Mouse (Mus musculus) neural tube, embryonic 14.5 days (tissue): ENCODE measurements around the gene Senp7. TPM values are rescaled to one million over a fixed set of nuclear protein-coding genes. Genes with fewer than 3 reads are reported as not detected.
"Not testable (repeated sequence)": the region's sequence is repeated elsewhere in the genome, so short reads cannot be mapped to it uniquely, and the experiment has no call there.

ENCODE experiments used
- ATAC-seq: fragments of 200-750 bp; cut with Nextera tagmentation; 2 replicates; pipeline ENCODE4 v1.8.0; 2017; ENCODE audit warnings: low read depth, mild to moderate bottlenecking, moderate TSS enrichment, moderate library complexity
- H3K27ac ChIP-seq: fragments of 300-500 bp; sonication (generic); 2 replicates; pipeline ENCODE4 v1.5.1; 2014; ENCODE audit warnings: low read depth, mild to moderate bottlenecking, control low read depth, low read length, moderate library complexity, mixed read lengths
- H3K27me3 ChIP-seq: fragments of 300-500 bp; sonication (generic); 2 replicates; pipeline ENCODE4 v1.6.1; 2014; ENCODE audit warnings: low read length; ENCODE audit not compliant: control insufficient read depth, insufficient read depth
- H3K36me3 ChIP-seq: fragments of 300-500 bp; sonication (generic); 2 replicates; pipeline ENCODE4 v1.6.1; 2014; ENCODE audit warnings: low read length, mixed read lengths; ENCODE audit not compliant: control insufficient read depth, insufficient read depth
- H3K4me1 ChIP-seq: fragments of 300-500 bp; sonication (generic); 2 replicates; pipeline ENCODE4 v1.6.1; 2014; ENCODE audit warnings: low read length; ENCODE audit not compliant: control insufficient read depth, insufficient read depth
- H3K4me2 ChIP-seq: fragments of 300-500 bp; sonication (generic); 2 replicates; pipeline ENCODE4 v1.6.1; 2014; ENCODE audit warnings: mild to moderate bottlenecking, low read depth, low read length, control low read depth
- H3K4me3 ChIP-seq: fragments of 300-500 bp; sonication (generic); 2 replicates; pipeline ENCODE4 v1.5.1; 2014; ENCODE audit warnings: low read depth, low read length, control low read depth, mixed read lengths
- H3K9ac ChIP-seq: fragments of 300-500 bp; sonication (generic); replicated peaks from 2 replicates; pipeline ENCODE4 v1.6.1; 2014; ENCODE audit warnings: low read depth, mild to moderate bottlenecking, control low read depth, low read length, mixed read lengths
- H3K9me3 ChIP-seq: fragments of 300-500 bp; sonication (generic); 2 replicates; pipeline ENCODE4 v1.6.1; 2016; ENCODE audit warnings: low read length; ENCODE audit not compliant: control insufficient read depth
- WGBS: fragments of 180-500 bp; shearing (Covaris S2); extraction: QIAGEN DNeasy Blood & Tissue Kit; methylation state at CpG from one replicate; pipeline ENCODE4 v1.1.7; 2014; 5-methylcytosine and 5-hydroxymethylcytosine counted together
- polyA plus RNA-seq: library from polyadenylated mRNA; unstranded; fragments of >200 nt; fragmentation: Nextera tagmentation; extraction: Ambion mirVana; gene quantifications from 2 replicates; pipeline ENCODE4 v1.2.1, GENCODE M21; 2014

Senp7 gene
- polyA plus RNA-seq, 1 experiment from 2014 or later: 73.6 TPM

DNA sequence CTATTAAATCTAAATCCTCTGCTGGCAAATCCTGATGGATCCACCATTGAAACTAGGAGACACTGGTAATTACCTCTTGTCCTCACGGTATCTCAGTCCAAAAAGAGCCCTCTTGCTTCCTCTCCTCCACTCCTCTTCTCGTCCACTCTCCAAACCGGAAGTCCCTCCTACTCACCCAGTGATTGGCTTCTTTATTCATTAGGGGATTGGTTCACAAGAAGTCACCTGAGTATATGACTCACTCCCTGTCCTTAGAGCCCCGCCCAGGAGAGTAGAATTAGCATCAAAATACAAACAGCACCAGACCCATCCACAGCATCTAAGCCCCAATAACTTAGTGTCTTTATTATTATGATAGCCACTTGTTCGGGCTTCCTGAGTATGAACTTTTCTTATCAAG is 68.0 kb downstream of the Senp7 start:
- H3K36me3 ChIP-seq: peaks cover 11% of the 10 kb centered on the region
- H3K9me3 ChIP-seq: no peaks in the 10 kb centered on the region
- no peak overlapping the region for H3K4me2 ChIP-seq
- WGBS: 82% methylated on average over 5 of the region's 5 CpGs
- no peaks in the 10 kb centered on the region for H3K27me3 ChIP-seq
- H3K4me1 ChIP-seq: no peaks in the 10 kb centered on the region
- ATAC-seq: no peak
- H3K4me3 ChIP-seq: no peak overlapping the region
- no peak overlapping the region for H3K27ac ChIP-seq
- no peak overlapping the region for H3K9ac ChIP-seq

DNA sequence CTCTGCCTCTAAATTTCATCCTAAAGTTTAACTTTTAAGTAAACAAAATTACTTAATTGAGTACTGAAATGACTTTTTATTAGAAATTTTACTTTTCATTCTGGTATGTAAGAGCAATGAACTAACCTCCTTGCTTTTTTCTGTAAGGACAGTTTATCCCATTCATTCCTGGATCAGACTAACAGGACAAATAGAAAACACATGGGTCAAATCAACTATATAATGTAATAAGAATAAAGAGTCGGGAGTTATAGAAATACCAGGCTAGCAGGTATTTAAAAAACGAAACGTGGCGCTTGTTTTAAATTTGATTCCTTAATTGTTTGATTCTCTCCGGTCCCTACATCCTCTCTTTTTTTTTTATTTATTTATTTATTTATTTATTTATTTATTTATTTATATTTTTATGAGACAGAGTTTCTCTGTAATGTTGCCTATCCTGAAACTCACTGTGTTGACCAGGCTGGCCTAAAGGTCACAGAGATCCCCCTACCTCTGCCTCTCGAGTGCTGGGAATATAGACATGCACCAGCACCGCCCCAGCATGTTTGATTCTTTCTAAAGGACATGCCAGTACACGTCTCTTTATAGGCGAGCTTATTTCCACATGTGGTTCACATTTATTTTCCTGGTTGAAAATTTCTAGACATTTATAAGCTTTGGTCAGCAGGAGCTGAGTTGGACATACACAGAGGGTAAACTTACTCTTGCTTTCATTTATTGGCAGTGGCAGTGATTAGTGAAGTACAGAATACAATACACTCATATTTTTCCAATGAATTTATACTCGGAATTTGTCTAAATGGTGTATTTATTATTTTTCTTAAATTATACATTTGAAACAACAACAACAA is 69.4 kb downstream of the Senp7 start:
- H3K4me3 ChIP-seq: no peak overlapping the region

DNA sequence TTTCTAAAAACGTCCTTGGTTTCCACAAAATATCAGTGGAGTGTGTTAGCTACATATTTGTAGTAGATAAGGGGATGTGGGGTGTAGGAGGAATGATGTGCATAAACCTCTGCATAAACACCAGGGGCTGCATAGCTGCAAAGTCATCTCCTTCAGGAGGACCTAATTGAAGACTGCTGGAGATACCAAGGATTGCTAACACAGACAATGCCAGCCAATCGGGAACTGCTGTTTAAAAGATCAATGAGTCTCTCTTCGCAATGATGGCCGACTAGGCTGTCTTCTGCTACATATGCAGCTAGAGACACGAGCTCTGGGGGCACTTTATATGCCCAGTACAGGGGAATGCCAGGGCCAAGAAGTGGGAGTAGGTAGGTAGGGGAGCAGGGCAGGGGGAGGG is 74.4 kb downstream of the Senp7 start:
- peaks cover 10% of the 10 kb centered on the region; the same call in 1 of the 2 replicates for H3K36me3 ChIP-seq
- WGBS: 87% methylated on average over 5 of the region's 5 CpGs
- no peak for ATAC-seq
- H3K27me3 ChIP-seq: no peaks in the 10 kb centered on the region
- H3K9ac ChIP-seq: no peak overlapping the region
- H3K9me3 ChIP-seq: no peaks in the 10 kb centered on the region
- H3K4me2 ChIP-seq: no peak overlapping the region
- no peak overlapping the region for H3K27ac ChIP-seq
- H3K4me1 ChIP-seq: no peaks in the 10 kb centered on the region
- H3K4me3 ChIP-seq: no peak overlapping the region

More for the DNA sequence above, 69.4 kb downstream of the Senp7 start:
- Histone ChIP-seq H3K4me1 (no peaks in the 10 kb centered on the region), H3K4me2 (no peak overlapping the region), H3K27me3 (no peaks in the 10 kb centered on the region), H3K9me3 (no peaks in the 10 kb centered on the region), H3K9ac (no peak overlapping the region), H3K27ac (no peak overlapping the region), H3K36me3 (peaks cover 11% of the 10 kb centered on the region)
- 93% methylated on average over 10 of the region's 10 CpGs for WGBS
- no peak for ATAC-seq

DNA sequence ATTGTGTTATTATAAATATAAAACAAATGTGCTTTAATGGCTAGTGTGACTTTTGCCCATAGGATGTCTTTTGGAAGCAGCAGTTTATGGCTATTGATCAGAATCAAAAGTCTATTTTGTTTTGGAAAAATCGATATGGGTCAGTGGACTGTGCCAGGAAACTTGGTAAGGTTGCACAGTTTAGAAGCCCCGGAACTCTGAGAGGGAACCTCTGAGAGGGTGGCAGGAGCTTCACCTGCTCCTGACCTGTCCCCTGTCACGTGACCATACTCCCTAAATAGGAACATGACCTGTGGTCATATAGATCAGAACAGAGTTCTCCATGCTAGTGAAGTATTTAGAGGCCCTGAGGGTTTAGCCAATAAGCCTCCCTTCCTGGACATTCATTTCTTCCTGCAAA is 75.9 kb downstream of the Senp7 start:
- no peak overlapping the region for H3K9ac ChIP-seq
- H3K9me3 ChIP-seq: no peaks in the 10 kb centered on the region
- H3K4me1 ChIP-seq: no peaks in the 10 kb centered on the region
- WGBS: 94% methylated on average over 3 of the region's 3 CpGs
- ATAC-seq: no peak
- H3K27me3 ChIP-seq: no peaks in the 10 kb centered on the region
- H3K27ac ChIP-seq: no peak overlapping the region
- H3K4me2 ChIP-seq: no peak overlapping the region
- peaks cover 14% of the 10 kb centered on the region for H3K36me3 ChIP-seq
- H3K4me3 ChIP-seq: no peak overlapping the region

DNA sequence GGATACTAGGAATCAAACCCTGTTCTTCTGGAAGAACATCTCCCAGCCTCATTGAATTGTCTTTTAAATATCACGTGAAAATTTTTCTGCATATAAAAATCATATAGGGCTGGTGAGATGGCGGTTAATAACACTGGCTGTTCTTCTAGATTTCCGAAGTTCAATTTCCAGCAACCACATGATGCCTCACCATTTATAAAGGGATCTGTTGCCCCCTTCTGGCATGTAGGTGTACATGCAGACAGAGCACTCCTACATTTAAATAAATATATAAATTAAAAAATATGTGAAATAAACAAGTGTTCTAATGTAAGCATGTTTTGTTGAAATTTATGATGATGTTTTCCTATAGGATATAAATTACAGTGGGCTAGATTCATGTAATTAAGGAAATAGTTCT is 83.5 kb downstream of the Senp7 start:
- H3K27me3 ChIP-seq: no peaks in the 10 kb centered on the region
- H3K9me3 ChIP-seq: no peaks in the 10 kb centered on the region
- no peak for ATAC-seq
- no peak overlapping the region for H3K9ac ChIP-seq
- 35% methylated on average over 3 of the region's 3 CpGs for WGBS
- no peak overlapping the region for H3K4me3 ChIP-seq
- H3K4me1 ChIP-seq: no peaks in the 10 kb centered on the region
- no peak overlapping the region for H3K27ac ChIP-seq
- H3K4me2 ChIP-seq: no peak overlapping the region
- H3K36me3 ChIP-seq: peaks cover 3% of the 10 kb centered on the region

DNA sequence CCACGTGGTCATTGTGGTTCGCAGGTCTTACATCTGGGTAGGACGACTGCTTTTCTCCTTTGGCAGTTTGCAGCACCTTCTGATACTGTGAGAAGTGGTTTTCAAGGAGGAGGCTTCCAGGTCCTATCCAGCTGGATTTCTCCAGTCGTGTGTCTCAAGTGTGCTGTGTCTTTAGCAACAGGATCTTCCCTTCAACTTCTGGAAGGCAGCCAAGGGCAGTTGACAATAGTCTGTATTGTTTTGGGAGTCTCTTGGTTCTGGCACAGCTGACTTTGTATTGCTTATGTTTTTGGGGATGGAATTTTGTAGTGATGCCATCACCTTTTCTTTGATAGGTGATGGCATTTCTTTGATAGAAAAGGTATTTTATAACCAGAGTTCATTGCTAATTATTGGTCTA is 86.0 kb downstream of the Senp7 start:
- Histone ChIP-seq H3K9me3 (no peaks in the 10 kb centered on the region), H3K36me3 (no peaks in the 10 kb centered on the region; the same call in 1 of the 2 replicates), H3K27me3 (no peaks in the 10 kb centered on the region), H3K4me2 (no peak overlapping the region), H3K9ac (no peak overlapping the region), H3K4me3 (no peak overlapping the region), H3K4me1 (no peaks in the 10 kb centered on the region), H3K27ac (no peak overlapping the region)
- WGBS: 53% methylated on average over 4 of the region's 4 CpGs
- no peak for ATAC-seq

DNA sequence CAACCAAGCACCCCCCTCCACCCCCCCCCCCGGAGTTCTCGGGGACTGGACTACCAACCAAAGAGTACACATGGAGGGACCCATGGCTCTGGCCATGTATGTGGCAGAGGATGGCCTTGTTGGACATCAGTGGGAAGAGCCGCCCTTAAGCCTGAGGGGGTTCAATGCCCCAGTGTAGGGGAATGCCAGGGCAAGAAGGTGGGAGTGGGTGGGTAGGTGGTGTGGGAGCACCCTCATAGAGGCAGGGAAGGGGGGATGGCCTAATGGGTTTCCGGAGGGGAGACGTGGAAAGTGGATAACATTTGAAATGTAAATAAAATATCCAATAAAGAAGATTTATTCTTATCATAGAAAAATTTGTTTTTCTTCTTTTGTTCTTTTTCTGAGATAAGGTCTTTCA is 89.5 kb downstream of the Senp7 start:
- H3K36me3 ChIP-seq, H3K9ac ChIP-seq, H3K27ac ChIP-seq, H3K9me3 ChIP-seq, H3K4me2 ChIP-seq, ATAC-seq, H3K4me3 ChIP-seq, H3K27me3 ChIP-seq, H3K4me1 ChIP-seq: not testable (repeated sequence)
- 95% methylated on average over 5 of the region's 5 CpGs for WGBS

DNA sequence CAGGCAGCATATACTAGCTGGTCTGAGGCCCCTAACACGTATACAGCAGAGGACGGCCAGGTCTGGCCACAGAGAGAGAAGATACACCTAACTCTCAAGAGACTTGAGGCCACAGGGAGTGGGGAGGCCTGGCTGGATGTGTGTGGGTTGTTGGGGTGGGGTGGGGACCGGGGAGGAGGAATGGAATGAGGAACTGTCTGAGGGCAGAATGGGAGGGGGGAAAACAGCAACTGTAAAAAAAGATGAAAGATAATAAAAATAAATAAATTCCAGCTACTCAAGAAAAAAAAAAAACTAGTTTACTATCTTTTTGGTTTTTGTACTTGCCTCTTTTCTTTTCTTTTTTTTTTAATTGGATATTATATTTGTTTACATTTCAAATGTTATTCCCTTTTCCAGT is 91.8 kb downstream of the Senp7 start:
- no peaks in the 10 kb centered on the region for H3K4me1 ChIP-seq
- no peak overlapping the region for H3K9ac ChIP-seq
- no peaks in the 10 kb centered on the region for H3K27me3 ChIP-seq
- ATAC-seq: no peak
- H3K4me2 ChIP-seq: no peak overlapping the region
- H3K9me3 ChIP-seq: no peaks in the 10 kb centered on the region
- 0 out of 2 replicates have a peak, but pooled peaks cover 4% of the 10 kb centered on the region for H3K36me3 ChIP-seq
- WGBS: 90% methylated on average over 3 of the region's 3 CpGs
- H3K4me3 ChIP-seq: no peak overlapping the region
- H3K27ac ChIP-seq: no peak overlapping the region

DNA sequence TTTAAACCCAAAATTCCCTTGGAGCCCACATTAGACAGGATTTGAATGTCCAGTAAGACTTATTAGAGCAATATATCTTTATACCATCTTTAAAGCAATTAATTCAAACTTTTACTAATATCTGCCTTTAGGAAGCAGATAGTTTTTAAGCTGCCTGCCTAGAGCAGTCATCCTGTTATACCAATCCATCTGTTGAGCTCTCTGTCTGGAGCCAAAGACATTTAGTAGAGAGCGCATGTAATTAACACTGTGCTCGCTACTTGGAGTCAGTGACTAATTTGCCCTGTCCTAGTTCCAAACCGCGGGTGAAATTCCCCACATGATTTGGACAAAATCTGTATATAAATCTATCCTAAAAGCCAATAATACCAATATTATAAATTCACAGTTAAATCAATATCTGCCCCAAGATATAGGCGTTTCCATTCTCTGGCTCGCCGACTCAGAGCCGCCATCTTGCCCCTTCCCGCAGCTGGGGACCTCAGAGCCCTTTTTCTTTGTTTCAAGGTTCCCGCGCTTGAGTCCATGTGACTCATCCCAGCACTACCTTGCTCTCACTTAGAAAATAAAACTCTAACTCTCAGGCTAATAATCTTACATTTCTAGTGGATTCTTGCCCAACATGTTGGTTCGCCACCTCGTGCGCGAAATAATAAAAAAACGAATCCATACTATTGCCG is 96.9 kb downstream of the Senp7 start:
- Histone ChIP-seq H3K27ac (no peak overlapping the region), H3K9me3 (no peaks in the 10 kb centered on the region), H3K27me3 (no peaks in the 10 kb centered on the region), H3K4me1 (no peaks in the 10 kb centered on the region), H3K4me3 (no peak overlapping the region), H3K9ac (no peak overlapping the region), H3K4me2 (no peak overlapping the region), H3K36me3 (0 out of 2 replicates have a peak, but pooled peaks cover 4% of the 10 kb centered on the region)
- WGBS: 97% methylated on average over 17 of the region's 17 CpGs
- no peak for ATAC-seq
